Mouse (Mus musculus): ENCODE data around the gene Tet2.
"Not testable (repeated sequence)": the region's sequence is repeated elsewhere in the genome, so short reads cannot be mapped to it uniquely, and the experiment has no call there.

Gene Tet2

DNA sequence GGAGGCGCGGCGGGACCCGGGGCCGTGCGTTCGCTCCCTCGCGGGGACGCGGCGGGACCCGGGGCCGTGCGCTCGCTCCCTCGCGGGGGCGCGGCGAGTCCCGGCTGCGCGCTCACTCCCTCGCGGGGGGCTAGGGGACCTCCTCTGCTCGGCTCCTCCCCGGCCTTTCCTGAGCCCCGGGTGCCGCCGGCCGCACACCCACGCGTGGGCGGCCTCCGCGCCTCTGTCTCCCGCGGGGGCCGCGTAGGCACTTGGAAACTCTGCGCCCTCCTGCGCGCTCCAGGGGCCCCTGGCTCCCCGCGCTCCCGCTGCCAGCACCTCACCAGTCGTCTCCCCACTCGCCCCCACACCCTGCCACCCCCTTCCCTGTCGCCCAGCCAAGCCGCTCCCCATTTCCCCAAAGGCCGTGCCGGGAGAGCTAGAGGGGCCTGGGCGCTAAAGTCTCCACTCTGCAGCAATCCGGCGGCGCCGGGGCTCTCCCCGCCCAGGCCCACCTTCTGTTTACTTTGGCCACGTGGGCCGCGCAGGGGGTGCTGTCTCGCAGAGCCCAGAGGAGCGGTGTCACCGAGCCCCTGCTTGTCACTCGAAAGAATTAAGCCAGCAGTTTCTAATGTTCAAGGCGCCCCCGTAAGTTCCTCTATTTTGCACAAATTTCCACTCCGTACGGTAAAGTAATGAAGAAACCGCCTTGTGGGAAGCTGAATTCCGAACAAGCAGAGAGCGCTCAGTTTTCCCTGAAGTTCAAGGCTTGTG lies at the start of gene Tet2:
Tet2 (minus strand) TSS at position 589 of the 753 bp plus-strand sequence.
- DNase-seq (ENCODE audit: low spot score): peak; percentile 52

DNA sequence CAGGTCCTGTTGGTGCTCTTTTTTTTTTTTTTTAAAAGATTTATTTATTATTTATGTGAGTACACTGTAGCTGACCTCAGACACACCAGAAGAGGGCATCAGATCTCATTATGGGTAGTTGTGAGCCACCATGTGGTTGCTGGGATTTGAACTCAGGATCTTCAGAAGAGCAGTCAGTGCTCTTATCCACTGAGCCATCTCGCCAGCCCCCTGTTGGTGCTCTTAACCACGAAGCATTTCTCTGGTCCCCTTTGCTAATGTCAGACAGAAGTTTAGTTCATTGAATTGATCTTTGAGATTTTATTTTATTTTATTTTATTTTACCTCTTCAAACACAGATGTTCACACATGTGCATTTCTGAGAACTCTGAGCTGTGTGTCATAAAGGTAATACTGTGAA lies 48.1 kb upstream of the Tet2 start:
- not testable (repeated sequence) for DNase-seq (ENCODE audit: low spot score)

DNA sequence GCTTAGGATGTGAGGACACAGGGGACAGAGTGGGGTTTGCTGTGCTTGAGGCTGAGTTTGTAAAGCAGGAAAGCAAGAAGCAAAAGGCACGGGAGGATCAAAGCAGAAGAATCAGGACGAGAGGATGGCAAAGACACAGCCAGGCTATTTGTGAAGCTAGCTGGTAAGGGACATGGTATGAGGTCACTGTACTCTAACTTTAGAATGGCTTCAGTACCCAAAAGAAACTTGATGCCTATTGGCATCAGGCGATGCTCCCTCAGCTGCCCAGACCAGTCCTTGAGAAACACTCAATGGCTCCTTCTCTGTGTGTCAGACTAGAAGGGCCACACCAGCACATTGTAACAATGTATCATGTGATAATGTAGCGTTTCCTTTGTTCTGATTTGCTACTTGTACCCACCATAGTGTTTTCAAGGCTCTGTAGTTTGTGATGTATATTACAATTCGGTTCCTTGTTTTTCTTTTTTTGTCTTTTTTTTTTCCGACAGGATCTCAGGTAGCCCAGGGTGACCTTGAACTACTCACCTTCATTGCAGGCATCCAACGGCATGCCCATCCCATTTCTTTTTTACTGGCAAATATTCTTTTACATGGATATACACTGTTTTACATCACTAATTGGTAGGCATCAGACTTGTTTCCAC lies 45.7 kb upstream of the Tet2 start:
- DNase-seq (ENCODE audit: low spot score): no peak

DNA sequence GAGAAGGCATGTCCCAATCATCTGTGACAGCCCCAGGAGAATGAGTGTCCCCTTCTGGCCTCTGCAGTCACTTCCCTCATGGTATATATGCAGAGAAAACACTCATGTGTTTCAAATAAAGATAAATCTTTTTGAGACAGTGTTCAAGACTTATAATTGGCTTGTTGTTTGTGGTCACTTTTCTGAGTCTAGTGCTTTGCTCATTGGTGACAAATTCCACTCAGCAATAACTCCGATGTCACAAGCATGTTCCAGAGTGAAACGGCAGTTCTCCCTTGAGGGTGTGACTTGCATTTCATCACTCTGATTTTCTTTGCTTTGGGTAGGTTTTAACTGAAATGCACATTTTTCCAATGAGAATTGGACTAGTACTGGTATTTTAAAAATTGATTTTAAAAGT lies 40.1 kb upstream of the Tet2 start:
- no peak for DNase-seq (ENCODE audit: low spot score)

DNA sequence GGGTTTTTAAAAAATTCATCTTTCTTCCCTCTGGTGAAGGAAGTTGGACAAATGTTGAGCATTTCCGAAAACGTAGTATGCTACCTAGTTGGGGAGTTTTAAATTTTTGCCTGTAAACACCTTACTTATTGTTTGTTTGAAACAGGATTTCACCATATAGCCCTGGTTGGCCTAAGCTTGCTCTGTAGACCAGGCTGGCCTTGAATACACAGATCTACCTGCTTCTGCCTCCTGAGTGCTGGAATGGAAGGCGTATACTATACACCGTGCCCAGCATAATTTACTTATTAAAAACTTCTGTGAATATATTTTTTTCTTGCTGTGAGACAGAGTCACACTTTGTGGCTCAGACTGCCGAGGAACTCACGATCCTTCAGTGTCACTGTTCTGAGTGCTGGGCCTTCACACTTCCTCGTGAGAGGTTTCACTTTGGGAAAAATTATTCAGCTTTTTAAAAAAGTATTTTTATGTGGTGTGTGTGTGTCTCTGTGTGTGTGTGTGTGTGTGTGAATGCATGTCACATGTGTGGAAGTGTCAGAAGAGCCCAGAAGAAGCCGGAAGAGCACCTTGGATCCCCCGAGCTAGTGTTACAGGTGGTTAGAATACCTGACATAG lies 38.6 kb upstream of the Tet2 start:
- no peak for DNase-seq (ENCODE audit: low spot score)

DNA sequence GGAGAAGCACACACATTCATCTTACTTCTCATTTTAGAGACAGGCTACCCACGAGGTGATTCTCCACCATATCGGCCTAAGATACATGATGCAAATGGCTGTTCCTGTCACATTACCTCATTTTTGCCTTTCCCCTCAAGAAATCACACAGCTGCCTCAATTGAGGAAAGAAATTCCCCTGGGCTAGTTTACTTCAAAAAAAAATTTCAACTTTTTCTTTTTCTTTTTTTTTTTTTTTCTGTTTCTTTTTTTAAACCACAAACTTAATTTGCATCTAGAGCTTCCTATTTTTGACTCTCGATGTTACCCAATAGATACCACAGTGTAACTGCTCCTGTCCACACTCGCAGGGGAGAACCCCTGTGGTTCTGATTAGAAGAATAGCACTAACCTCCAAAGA lies 38.0 kb upstream of the Tet2 start:
- no peak for DNase-seq (ENCODE audit: low spot score)

DNA sequence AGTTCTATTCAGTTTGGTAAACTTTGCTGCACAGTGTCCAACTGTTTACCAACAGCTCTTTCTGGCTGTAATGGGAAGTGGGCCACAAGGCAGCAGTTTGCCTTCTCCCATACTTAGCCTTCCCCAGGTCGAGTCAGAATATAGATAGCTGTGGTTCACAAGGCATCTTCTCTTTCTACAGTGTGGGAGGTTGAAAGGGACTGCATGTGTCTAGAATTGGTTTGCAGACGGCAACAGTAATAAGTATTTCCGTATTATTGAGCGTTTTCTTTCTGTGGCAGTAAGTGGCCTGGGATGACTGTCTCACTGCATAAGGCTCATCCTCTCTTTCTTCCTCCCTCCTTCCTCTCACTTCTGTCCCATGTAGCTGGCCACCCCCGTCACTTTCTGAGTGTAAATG lies 37.2 kb upstream of the Tet2 start:
- no peak for DNase-seq (ENCODE audit: low spot score)

DNA sequence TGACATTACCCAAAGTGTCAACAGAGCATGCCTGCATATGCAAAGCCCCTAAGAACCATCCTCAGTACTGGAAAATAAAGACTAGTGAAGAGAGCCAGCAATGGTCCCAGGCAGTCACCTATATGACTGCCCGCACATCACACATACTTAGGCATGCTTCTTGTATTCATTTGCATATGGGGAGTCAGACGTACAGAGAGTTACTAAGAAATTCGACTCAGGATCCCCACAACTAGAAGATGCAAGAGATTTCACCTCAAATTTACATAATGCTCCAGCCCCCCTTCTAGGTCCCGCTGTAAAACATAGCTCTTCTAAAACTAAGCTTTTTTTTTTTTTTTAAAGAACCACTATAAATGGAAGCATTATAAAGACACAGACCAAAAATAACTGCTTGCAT lies 36.6 kb upstream of the Tet2 start:
- no peak for DNase-seq (ENCODE audit: low spot score)

DNA sequence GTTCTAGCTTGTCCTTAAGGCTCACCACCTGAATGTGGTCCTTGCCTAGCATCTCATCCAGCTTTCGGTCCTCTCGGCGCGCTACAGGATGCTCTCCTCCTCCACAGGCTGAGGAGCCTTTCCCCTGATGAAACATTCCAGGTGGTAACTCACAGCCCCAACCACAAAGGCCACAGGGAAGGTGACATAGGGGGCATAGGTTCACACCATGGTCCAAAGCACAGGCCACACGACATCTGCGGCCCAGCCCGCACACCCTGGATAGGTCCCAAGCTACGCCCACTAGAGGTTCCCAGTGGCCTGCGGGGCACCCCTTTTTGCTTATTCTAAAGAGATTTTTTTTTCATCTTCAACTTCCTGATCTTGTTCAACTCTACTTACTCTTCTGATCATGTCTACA lies 34.7 kb upstream of the Tet2 start:
- DNase-seq (ENCODE audit: low spot score): no peak

DNA sequence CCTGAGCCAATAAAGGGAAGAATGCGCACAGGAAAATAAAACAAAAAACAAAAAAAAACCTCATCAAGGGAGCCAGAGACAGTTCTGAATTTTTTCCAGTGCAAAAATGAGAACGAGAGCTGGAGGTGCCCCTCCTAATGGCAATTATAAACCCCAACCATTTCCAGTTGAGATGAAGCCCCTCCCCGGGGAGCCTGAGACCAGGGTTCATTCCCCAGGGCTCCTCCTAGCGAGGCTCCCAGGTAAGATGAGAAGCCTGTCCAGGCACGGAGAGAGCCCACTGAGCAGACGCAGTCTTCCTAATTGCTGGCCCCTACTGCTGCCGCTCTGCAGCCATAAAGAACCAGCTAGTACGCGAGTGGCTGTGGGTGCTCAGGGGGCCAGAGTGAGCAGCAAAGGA lies 34.2 kb upstream of the Tet2 start:
- DNase-seq (ENCODE audit: low spot score): no peak

DNA sequence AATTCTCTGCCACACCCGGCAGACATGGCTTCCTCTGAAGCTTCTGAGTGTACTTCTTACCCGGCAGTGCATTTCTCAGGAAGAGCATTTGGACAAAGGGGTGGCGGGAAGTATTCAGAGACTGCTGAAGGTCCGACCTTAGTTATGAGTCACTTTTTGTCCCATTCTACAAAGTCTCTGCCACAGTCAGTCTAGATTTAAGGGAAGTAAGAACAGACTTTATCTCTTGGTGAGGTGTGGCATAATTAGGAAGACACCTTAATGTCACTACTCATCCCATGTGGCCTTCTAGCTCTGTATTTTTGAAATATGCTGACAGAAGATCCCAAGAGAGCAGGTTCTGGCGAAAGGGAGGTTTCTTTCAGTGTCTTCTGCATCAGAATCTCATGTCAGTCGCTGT lies 30.0 kb upstream of the Tet2 start:
- no peak for DNase-seq (ENCODE audit: low spot score)

DNA sequence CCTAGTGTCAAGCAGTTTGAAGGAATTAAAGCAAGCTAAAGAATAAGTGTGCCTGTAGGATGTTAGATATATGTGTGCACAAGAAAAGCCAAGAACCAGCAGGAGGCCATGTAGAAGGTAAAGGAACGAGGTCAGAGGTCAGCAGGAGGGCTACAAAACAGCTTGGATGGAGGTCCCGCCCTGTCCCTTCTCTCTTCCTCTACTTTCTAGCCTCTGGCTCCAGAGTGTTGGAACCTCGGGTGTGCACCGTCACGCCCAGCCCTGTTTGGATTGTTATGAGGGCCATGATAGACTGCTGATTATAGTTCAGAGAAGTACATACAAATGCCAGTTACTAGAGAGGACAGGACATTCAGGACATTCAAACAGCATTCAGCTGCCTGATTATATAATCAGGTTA lies 27.0 kb upstream of the Tet2 start:
- DNase-seq (ENCODE audit: low spot score): no peak

DNA sequence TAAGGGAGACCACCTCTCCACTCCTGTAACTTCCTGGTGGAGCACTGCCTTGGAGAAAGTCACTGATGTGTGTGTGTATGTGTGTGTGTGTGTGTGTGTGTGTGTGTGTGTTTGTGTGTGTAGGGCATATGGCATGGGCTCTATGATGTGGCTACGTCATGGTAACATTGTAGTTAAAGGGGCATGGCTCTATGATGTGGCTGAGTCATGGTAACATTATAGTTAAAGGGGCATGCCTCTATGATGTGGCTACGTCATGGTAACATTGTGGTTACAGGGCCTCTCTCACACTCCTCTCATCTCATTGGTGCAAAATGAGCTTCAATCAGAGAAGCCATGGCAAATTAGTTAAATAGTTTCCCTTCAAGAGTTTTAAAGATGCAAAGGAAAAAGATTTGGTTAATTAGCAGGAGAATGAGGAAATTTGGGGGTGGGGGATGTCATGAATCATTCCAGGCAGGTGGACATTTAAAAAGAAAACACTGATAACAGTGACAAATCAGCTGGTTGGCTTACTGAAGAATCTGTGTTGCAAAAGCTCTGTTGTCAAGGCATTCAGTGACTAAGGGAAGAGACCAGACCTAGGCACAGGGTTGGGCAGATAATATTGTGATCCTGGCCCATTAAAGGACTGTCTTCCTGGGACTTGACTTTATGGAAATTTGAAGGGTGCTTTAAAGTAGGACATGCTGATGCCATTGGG lies 18.7 kb upstream of the Tet2 start:
- no peak for DNase-seq (ENCODE audit: low spot score)

DNA sequence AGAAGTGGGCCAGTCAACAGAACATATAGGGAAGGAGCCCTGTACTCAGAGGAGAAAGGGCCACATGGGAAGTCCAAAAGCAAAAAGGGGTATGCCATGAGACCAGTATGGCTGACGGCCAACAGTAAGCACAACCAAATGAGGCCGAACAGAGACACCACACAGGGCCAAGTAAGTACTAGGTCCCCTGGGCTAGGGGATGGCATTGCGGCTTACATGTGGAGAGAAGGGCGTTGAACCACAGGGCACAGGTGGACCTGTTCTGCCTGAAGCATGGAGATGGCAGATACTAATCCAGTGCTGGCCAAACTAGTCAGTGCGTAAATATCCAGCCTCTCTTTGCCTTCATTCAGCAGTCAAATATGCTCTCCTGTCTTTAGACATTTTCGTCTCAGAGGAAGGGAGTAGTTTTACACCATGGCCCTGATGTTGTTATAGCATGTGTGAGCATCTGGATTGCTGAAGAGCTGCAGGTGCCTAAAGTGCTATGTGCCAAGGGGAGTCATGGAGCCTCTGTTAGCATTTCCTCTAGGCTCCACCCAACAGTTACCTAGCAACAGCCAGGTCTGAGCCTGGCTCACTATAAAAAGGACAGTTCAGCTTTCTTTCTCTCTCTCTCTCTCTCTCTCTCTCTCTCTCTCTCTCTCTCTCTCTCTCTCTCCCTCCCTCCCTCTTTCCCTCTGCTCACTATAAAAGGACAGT lies 14.6 kb upstream of the Tet2 start:
- no peak for DNase-seq (ENCODE audit: low spot score)

DNA sequence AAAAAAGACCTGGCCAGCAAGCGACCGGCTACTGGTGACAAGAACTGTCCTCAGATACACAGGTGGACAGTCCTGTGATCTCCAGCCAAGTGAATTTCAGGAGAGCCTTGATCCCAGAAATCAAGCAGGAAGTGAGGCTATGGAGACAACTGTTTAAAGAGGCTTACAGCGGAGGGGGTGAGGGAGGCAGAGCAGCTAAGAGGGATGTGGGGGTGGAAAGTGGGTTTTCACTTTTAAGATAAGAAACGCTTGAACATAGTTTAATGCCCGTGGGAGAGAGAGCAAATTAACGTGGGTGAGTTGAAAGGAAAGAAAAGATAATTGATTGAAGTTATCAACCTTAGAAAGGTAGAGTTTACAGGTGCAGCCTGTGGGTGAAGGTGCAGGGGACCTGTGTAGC lies 12.7 kb upstream of the Tet2 start:
- no peak for DNase-seq (ENCODE audit: low spot score)

DNA sequence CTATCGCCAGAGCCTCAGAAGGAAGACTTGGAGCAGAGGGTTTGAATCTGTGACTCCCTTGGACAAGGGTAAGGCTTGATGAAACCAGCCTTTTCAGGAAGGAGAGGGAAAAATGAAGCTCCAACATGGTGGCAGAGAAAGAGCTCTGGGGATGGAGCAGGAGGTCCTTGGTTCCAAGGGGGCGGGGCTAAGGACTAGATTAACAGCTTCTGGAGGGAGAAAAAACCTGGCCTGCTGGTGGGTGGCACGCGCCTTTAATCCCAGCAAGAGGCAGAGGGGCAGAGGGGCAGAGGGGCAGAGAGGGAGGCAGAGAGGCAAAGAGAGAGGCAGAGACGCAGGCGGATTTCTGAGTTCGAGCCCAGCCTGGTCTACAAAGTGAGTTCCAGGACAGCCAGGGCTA lies 12.2 kb upstream of the Tet2 start:
- DNase-seq (ENCODE audit: low spot score): no peak

DNA sequence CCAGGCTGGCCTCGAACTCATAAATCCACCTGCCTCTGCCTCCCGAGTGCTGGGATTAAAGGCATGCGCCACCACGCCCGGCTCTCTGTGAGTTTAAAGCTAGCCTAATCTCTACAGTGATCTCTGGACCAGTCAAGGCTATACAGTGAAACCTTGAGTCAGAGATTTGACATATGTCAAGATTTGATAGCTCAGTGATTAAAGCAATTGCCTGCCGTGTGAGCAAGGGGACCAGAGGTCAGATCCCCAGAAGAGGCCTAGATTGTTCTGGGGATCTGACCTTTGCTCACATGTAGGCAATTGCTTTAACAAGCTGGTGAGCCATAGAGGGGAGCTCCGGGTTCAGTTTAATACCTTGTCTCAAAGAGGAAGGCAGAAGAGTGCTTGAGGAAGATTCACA lies 10.4 kb upstream of the Tet2 start:
- no peak for DNase-seq (ENCODE audit: low spot score)

DNA sequence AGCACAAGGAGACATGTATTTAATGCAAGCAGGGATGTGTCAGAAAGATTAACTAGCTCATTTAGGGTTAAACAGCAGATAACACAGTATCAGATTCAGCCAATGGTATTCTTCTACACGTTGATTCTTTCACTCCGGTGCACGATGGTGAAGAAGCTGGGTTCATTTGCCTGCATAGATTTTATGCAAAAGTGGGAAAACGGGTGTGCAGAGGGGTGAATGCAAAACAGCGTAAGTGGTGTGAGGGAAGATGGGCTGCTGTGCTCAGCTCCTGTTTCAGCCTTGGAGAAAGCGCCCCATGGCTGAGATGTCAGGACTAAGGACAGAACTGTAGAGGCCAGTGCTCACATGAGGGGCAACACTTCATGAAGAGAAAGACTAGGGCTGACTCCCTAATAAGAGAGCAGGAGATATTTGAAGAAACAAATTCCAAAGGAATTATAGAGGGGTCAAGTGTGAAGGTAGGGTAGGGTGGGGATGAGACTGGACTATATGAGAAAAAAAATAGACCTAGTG lies 9.7 kb upstream of the Tet2 start:
- no peak for DNase-seq (ENCODE audit: low spot score)

DNA sequence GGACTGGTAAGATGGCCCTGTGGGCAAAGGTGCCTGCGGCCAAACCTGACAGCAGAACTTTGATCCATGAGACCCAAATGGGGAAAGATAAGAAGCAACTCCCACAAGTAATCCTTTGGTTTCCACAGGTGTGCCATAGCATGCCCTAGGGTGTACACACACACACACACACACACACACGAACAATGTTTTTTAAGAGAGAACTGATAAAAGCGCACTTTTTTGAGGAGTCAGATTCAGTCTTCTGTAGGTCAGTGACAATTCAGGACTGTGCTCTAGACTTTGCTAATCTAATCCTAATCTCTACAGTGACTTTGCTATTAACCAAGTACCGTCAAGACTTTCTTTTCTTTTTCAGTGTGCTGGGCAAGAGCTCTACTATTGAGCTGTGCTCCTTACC lies 9.2 kb upstream of the Tet2 start:
- no peak for DNase-seq (ENCODE audit: low spot score)

DNA sequence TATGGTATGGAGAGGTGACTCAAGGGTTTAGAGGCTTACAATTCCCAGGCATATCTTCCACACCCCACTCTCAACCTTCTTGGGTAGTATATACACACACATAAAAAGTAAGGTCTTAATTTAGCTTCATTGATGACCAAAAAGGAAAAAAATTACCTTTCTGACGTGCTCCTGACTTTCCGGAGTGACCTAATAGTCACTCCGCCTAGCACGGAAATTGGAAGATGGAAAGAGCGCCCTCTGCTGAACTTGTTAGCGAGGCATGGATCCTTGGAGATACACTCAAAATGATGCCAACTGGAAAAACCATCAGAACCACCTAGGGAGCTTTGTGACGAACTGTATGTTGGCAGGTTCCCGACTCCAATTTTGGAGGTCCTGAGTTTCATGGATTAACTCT lies 7.0 kb upstream of the Tet2 start:
- peak; percentile 24 for DNase-seq (ENCODE audit: low spot score)

DNA sequence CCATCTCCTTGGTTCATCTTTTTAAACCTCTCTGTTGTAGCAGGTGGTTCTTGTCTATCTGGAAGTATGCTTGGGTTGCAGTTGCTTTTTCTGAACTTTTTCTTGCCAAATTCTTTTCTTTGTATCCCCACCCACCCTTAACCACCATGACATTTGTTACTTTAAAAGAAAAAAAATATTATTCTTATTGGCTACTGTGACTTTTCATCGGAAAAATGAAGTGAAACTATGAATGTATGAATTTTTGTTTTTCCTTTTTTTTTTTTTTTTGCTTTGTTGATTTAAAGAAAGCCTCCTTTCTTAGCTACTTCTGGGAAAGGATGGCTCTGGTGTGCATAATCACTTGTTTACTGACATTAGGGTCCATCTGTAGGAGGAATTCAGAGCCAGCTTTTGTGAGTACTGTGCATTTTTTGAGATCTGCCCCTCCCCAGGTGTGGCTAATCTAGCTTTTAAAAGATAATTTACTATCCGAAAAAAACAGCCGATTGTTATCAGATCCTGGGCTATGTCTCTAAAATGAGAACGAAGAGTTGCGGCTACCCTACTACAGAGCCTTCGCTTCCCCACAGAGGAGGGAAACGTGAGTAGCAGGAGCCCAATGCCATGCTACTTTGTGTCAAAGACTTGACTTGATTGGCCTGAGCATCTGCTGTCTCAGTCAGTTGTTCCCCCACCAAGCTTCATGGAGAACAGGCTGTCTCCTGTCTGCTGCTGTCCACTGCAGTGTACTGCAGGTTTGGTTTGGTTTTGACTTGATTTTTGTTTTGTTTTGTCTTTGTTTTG lies 4.6 kb upstream of the Tet2 start:
- no peak for DNase-seq (ENCODE audit: low spot score)
